Mouse (Mus musculus): ENCODE measurements around the gene Olfr715b. TPM values are rescaled to one million over a fixed set of nuclear protein-coding genes. Genes with fewer than 3 reads are reported as not detected.
"Not testable (repeated sequence)": the region's sequence is repeated elsewhere in the genome, so short reads cannot be mapped to it uniquely, and the experiment has no call there.

Gene Olfr715b
- not detected for polyA plus RNA-seq (2021)

DNA sequence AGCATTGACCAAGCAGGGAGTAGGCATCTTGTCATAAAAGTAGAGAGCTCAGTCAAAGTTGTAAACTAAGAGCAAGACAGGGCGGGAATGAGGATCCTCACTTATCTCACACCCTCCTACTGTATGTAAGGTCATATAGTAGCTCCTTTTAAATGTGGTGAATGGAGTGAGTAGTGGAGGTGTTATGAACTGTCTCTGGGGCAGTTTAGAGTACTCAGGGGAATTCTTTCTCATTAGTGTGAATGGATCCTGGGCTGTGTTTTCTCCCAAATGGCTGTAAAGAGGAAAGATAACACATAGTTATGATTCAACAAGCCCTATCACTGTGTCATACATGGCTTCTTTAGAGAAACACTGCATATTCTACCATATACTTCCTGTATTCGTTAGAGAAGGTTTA is at the start of gene Olfr715b:
Gene Olfr715b (minus strand): TSS at position 101 of the 400 bp plus-strand sequence.
- CTCF ChIA-PET; POLR2A ChIA-PET; DNase-seq (ENCODE audit: low read depth, low spot score); in situ Hi-C loops (cut with MboI; ENCODE audit: low pct_unique_long_range_greater_than_20kb); H3K27me3 ChIP-seq; ATAC-seq: not testable (repeated sequence)

DNA sequence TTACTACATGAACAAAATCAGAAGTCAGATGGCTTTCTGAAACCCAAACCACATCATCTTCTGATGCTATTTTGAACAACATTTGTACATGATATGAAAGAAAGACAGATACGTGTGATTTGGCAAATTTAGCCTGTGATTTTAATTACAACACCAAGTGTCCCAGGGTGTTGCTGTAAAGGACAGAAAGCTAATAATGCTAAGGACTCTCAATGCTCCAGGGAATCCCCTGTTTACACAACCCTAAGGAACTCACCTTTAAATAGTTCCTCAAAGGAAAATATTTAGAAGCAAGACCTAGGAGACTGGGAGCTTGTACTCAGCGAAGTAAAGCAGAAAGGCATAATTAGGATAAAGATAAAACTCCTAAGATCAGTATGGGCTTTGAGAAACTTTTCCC is 27.9 kb upstream of the Olfr715b start, which contains the start of gene Olfr716:
Gene Olfr716 (plus strand): TSS at position 301 of the 400 bp plus-strand sequence.
- H3K27me3 ChIP-seq; CTCF ChIA-PET; POLR2A ChIA-PET; DNase-seq (ENCODE audit: low read depth, low spot score); ATAC-seq; in situ Hi-C loops (cut with MboI; ENCODE audit: low pct_unique_long_range_greater_than_20kb): not testable (repeated sequence)

DNA sequence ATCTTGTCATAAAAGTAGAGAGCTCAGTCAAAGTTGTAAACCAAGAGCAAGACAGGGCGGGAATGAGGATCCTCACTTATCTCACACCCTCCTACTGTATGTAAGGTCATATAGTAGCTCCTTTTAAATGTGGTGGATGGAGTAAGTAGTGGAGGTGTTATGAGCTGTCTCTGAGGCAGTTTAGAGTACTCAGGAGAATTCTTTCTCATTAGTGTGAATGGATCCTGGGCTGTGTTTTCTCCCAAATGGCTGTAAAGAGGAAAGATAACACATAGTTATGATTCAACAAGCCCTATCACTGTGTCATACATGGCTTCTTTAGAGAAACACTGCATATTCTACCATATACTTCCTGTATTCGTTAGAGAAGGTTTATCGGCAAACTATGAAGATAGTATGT is 20.8 kb upstream of the Olfr715b start, which contains the start of gene Olfr715:
Gene Olfr715 (minus strand): TSS at position 101 of the 400 bp plus-strand sequence.
- POLR2A ChIA-PET; DNase-seq (ENCODE audit: low read depth, low spot score); H3K27me3 ChIP-seq; CTCF ChIA-PET; ATAC-seq; in situ Hi-C loops (cut with MboI; ENCODE audit: low pct_unique_long_range_greater_than_20kb): not testable (repeated sequence)

DNA sequence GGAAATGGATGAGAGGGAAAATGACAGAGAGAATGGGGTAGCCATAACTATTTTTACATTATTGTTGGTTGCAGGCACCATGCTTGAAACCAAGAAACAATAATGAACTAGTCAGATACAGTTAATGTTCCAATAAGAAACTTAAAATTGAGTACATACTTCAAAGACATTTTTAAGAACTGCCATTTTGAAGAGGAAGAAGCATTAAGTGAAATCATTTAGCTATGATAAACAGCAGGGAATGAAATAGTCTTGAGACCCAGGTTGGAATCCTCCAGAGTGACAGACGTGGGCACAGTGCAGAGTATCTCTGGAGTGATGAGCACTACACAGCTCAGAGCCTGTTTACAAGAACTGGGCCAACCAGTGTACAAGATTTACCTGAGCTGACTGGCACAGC is 17.2 kb downstream of the Olfr715b start, which contains the start of gene Olfr17:
Gene Olfr17 (plus strand): TSS at position 301 of the 400 bp plus-strand sequence.
- DNase-seq (ENCODE audit: low read depth, low spot score) (no peak), ATAC-seq (no peak)
- H3K27me3 ChIP-seq, result no peaks in the 10 kb centered on the region
- ChIA-PET CTCF (no interaction called here), POLR2A (no interaction called here)
- TF ChIP-seq CTCF (IDR thresholded peaks at IDR 0.05), result no peak
- in situ Hi-C loops (cut with MboI; ENCODE audit: low pct_unique_long_range_greater_than_20kb), result no loop called here

DNA sequence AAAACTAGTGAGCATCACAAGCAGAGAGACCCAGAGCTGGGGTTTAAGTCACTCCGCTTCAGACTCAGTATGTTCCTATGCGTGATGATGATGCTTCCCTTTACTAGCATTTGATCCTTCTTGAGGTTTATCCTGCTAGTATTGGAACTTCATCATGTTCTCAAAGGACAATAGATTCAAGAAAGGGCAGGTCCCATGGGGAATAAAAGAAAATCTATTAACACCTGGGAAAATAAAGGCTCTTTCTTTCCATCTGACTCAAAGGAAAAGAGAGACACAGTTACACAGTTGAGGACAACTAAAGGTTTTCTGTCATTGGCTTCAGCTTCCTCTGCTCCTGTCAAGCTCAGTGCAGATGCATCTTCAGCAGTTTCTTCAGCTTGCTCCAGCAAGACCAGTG is 39.5 kb downstream of the Olfr715b start, which contains the start of gene Olfr714:
Gene Olfr714 (plus strand): TSS at position 301 of the 400 bp plus-strand sequence.
- ChIA-PET CTCF (no interaction called here), POLR2A (no interaction called here)
- DNase-seq (ENCODE audit: low read depth, low spot score), result no peak
- in situ Hi-C loops (cut with MboI; ENCODE audit: low pct_unique_long_range_greater_than_20kb), result no loop called here
- no peak for ATAC-seq
- no peaks in the 10 kb centered on the region for H3K27me3 ChIP-seq
- TF ChIP-seq CTCF (IDR thresholded peaks at IDR 0.05), result no peak

Other genes starting within 250 kb of the Olfr715b start
- not detected for gene Olfr704, start 247.2 kb downstream of the Olfr715b start, polyA plus RNA-seq (2021)
- not detected for gene Olfr705, start 233.5 kb downstream of the Olfr715b start, polyA plus RNA-seq (2021)
- gene Olfr706, start 222.2 kb downstream of the Olfr715b start, polyA plus RNA-seq (2021), result not detected
- gene Olfr707, start 209.1 kb downstream of the Olfr715b start, polyA plus RNA-seq (2021), result not detected
- not detected for gene Olfr1532-ps1, start 202.4 kb downstream of the Olfr715b start, polyA plus RNA-seq (2021)
- not detected for gene Olfr709-ps1, start 178.2 kb downstream of the Olfr715b start, polyA plus RNA-seq (2021)
- gene Olfr710, start 162.1 kb downstream of the Olfr715b start, polyA plus RNA-seq (2021), result not detected
- not detected for gene Olfr6, start 146.4 kb downstream of the Olfr715b start, polyA plus RNA-seq (2021)
- gene Olfr711, start 134.9 kb downstream of the Olfr715b start, polyA plus RNA-seq (2021), result not detected
- not detected for gene Olfr2, start 104.3 kb downstream of the Olfr715b start, polyA plus RNA-seq (2021)
- gene Olfr713, start 79.2 kb downstream of the Olfr715b start, polyA plus RNA-seq (2021), result not detected
- not detected for gene Olfr714, start 39.4 kb downstream of the Olfr715b start, polyA plus RNA-seq (2021)
- gene Olfr17, start 17.1 kb downstream of the Olfr715b start, polyA plus RNA-seq (2021), result not detected
- gene Olfr715, start 20.7 kb upstream of the Olfr715b start, polyA plus RNA-seq (2021), result not detected
- gene Olfr716, start 28.0 kb upstream of the Olfr715b start, polyA plus RNA-seq (2021), result not detected
- gene Nlrp14, start 56.6 kb upstream of the Olfr715b start, polyA plus RNA-seq (2021), result not detected
- not detected for gene Rbmxl2, start 99.1 kb upstream of the Olfr715b start, polyA plus RNA-seq (2021)

Measured in Patski (cell line).